Mouse (Mus musculus) urinary bladder, adult 2 months (tissue): ENCODE measurements around the gene Nudt21. TPM values are rescaled to one million over a fixed set of nuclear protein-coding genes. Genes with fewer than 3 reads are reported as not detected.

Experiments
- DNase-seq: peaks from one replicate; pipeline ENCODE4 v3.0.0; 2022; ENCODE audit warnings: low spot score
- polyA plus RNA-seq: library from polyadenylated mRNA; depleted of rRNA; stranded (reverse); fragments of >200 nt; gene quantifications from 2 replicates; pipeline ENCODE4 v1.2.3, GENCODE M21; 2012; rRNA removed

Gene Nudt21
- 28.9 and 30.5 TPM in 2 replicates for polyA plus RNA-seq

DNA sequence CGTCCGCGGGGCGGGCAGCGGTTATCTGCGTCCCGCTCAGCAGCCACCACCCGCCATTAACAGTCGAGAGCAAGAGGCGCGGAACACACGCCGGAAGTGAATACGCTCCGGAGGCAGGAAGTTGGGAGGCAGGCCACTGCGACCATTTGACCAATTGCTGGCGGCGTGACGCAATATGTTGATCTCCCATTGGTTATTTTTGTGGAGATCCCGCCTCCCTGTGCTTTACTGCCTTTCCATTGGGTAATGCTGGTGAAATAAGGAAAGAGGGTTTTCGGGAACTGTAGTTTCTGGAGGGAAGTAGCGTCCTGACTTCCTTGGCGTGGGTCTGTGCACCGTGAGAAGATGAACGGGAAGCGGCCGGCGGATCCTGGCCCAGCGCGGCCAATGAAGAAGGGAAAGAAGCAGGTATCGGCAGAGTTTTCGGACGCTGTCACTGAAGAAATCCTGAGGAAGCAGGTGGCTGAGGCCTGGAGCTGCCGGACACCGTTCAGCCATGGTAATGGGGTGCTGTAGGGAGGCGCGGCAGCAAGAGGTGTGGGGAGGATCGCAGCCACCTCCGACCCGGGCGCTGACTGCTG, at the start of gene Nudt21, which contains the start of gene Ogfod1:
Gene Nudt21 (minus strand): TSS at position 88 of the 581 bp plus-strand sequence.
Gene Ogfod1 (plus strand): TSS at position 255 of the 581 bp plus-strand sequence.
- peak; percentile 67 for DNase-seq

DNA sequence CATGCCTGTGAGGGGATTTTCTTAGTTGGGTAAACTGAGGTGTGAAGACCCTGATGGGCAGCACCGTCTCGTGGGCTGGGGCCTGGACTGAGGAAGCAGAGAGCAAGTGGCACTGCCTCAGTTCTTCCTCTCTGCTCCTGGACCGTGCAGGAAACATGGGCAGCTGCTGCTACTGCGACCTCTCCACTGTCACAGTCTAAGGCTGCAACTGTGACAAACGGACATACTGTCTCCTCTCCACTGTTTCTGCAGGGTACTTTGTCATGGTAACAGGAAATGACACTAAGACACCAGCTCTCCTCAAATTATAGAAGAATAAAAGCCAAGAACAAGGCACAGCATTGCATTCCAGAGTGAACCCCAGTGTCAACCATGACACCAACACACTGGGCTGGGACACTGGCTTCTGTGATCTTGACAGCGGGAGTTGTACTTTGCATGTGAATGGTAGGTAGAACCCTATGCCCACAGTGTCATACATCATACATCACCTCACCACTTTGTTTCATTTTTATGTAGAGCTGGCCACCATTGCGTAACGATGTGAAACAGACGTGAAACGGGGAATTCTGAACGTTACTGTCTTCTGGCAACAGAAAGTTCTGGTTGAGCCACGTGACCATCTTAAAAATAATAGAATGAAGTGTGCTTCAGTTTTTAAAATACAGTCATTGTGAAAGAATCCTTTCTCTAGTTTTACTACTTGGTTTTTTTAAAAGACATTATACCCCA, 39.8 kb upstream of the Nudt21 start:
- no peak for DNase-seq

DNA sequence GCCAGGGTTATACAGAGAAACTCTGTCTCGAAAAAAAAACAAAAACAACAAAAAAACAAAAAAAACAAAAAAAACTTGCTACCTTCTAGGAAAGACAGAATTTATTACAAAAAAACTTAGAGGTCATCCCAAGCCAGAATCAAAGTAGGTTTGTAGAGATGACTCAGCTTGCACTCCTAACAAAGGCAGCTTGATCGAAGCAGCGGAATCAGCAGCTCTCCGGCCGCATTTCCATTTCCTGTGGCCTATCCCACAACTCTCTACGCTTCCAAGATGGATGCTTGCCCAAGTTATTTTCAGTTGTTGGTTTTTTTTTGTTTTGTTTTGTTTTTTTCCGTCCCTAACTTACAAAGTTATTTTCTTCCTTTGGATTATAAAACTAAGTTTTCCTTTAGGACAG, 32.0 kb upstream of the Nudt21 start:
- DNase-seq, result no peak

DNA sequence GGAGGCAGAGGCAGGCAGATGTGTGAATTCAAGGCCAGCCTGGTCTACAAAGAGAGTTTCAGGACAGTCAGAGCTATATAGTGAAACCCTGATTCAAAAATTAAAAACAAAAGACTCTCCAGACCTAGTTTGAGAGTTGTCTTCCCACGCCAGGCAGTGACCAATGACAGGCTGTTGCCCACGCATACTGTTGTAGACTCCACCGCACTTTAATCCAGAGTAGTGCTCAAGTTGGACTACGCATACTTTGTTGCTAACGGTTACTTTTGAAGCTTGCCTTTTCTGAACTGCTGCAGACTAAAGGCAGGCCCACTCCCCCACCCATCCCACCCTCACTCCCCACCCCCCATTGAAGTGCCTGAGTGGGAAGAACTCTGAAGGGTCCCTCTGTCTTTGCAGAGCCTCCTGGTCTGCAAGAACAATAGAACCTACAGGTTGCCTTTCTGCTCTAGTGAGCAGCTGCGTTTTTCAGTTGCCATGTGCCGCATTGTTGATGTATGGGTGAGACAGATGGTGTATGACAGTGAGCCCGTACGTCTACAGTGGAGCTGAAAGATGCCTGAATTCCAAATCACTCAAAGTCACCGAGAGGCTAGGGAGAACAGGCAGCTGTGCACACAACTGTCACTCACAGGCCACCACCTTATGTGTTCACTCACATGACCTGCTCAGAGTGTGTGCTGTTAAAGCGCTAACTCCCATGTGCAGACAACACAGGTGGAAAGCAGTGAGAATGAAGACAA, 29.5 kb upstream of the Nudt21 start:
- no peak for DNase-seq

DNA sequence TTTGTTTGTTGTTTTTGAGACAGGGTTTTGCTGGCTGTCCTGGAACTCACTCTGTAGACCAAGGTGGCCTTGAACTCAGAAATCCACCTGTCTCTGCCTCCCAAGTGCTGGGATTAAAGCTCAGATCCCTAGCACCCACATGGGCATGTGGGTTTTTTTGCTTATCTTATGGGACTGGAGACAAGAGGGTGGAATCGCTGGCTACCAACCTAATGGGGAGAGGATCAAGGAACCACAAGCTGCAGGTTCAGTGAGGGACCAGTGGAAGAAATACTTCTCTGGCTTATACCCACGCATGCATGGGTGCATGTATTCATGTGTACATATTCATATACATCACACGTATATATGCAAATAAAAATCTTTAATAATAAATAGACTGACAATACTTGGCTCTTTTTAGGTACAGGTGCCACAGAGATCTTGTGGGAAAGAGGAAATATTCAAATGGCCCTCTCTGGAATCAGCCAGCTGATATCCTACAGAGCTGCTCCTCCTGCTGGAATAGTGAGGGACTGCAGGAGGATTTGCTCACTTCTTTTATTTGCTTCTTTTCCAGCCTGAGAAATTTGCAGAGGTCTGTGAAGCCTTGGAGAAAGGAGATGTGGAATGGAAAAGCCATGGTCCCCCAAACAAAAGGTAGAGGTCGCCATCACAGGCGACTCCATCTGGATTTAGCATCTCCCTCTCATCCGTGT, 20.5 kb upstream of the Nudt21 start:
- DNase-seq, result no peak

DNA sequence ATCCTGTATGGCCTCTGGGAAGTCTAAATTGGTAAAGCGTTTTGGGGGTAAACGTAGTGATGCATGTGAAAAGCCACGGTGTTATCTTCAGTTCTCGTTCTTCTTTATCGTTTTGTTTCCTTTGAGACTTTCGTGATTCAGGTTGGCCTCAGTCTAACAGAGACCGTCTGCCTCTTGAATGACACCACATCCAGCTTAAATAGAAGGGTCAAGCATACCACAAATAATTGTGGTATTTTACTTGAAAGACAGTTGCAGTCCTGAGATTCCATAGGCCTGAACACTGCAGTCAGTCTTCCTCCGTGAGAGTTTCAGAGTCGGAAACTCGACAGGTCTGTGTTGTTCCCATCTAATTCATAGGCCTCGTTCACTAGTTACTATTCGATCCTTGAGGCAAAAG, 15.9 kb upstream of the Nudt21 start:
- no peak for DNase-seq

DNA sequence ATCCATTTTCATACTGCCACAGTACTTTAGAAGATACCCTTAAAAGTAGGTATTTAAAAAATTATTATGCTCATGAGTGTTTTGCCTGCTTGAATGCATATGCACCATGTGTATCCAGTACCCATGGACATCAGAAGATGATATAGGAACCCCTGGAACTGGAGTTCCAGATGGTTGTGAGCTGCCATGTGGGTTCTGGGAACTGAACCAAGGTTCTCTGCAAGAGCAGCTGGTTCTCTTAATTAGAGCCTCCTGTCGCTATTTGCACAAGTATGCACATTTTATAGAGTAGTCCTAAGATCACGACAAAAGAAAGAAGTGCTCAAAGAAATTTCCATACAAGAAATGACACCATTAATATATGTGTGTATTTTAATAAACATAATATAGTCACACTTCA, 11.0 kb upstream of the Nudt21 start:
- no peak for DNase-seq

DNA sequence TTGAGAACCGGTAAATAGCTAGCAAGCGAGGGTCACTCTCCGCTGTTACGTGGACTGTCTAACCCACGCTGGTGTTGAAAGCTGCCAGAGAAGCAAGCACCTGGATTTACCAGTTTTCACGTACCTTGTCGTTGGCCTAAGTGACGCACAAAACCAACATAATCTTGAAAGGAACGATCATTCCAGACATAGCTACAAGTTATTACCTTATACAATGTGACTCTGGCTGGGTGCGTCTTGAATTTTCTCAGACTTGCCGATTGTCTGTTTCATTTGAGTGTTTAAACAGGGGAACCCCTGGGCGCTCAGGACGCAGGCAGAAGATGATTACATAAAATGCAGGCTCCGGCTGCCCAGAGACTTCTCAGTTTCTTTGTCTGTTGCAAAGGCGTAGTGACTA, 975 bp upstream of the Nudt21 start:
- no peak for DNase-seq

DNA sequence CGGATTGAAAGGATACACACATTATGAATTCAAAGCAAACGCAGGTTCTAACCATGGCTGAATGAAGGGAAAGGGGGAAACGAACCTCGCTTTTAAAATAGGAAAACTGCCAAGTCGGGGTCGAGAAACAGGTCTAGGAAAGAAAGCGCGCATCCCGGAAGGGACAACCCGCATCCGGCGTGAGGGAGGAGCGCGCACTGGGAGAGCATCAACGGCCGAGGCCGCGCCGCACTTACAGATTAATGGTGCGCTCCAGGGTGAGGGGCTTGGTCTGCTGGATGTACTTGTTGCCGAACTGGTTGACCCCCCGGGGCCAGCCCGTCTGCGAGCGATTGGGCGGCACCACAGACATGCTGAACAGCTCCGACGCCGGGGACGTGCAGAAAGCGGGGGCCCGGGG, 290 bp downstream of the Nudt21 start:
- peak; percentile 49 for DNase-seq

DNA sequence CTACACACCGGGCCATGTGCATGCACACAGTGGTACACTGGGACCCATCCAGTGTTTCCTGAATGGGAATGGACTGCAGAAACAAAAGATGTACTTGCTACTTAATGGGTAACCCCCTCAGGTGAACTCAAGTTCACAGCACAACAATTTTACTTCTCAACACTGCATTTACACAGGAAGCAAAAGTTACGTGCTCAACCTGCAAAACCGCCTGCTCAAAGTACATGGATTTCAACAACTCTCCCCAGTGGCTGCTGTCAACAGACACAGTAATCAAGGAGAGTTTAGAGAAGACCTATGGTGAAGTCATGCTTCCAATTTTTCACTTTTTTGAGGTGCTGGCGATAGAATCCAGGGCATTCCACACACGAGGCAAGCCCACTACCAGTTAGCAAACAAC, 1.6 kb downstream of the Nudt21 start:
- no peak for DNase-seq

DNA sequence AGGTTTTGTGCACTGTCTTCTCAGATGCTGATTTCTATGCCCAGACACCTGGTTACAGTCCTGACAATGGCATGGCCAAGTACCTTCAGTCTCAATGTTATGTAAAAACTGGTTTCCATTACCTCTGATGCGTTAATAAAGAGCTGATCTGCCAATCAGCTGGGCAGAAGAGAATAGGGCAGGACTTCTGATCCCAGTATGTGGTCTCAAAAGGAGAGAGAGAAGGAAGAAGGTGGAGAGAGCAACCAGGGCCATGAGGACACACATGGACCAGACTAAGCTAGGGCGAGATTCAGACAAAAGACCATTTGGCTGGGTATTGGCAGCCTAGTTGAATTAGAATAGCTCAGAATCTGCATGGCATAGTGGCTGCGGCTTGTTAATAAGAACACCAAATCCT, 3.2 kb downstream of the Nudt21 start:
- DNase-seq, result no peak

DNA sequence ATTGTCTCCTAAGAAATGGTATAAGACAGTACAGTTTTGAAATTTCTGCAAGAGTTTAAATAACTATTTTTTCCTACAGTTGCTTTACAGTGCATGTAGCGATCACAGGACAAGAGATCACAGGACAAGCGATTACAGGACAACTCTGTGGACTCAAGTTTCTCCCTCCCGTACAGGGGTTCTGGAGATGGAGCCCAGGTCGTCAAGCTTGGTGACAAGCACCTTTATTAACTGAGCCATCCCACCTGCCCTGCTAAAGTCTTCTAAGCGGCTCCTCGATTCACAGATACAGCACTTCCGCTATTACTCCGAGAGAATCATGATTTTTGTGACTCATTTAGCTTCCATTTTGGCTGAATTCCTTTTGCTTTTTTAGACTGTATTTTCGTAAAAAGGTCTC, 7.1 kb downstream of the Nudt21 start:
- DNase-seq, result no peak

DNA sequence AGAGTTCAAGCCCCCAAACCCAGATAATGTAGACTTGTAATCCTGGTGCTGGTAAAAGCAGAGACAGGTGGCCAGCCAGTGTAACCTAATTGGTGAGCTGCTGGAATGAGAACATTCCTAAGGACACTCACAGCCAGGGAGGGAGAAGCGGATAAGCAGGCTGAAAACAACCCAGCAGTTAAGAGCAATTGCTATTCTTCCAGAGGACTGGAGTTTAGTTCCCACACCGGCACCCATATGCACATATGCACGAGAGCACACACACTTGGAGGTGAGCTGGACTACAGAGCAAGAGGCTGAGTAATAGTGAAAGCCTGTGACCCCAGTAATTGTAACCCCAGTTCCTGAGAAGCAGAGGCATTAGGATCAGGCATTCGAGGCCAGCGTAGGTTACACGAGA, 12.9 kb downstream of the Nudt21 start:
- no peak for DNase-seq

DNA sequence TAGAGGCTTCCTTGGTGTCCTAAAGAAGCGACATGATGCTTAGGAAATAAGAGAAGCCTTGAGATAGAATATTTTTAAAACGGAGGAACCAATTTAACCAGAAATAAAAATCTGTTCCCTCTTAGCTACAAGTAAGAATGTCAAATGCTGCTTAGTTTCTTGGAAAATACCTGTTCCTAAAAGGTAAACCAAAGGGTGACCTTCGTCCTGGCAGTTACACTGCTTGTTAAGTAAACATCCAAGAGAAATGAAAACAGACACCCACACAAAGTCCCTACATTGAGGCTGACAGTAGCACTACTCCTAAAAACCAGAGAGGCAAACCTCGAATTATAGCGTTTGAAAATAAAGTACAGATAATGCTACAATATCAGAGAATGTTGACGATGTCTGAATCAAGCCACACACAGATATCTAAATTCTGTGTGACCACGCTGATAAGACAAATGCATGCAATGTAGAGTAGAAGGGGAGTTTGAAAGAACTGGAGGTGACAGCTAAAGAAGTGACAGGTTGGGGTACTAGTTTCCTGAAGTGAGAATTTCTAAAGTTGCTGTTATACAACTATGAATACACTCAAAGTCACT, 23.7 kb downstream of the Nudt21 start:
- no peak for DNase-seq

DNA sequence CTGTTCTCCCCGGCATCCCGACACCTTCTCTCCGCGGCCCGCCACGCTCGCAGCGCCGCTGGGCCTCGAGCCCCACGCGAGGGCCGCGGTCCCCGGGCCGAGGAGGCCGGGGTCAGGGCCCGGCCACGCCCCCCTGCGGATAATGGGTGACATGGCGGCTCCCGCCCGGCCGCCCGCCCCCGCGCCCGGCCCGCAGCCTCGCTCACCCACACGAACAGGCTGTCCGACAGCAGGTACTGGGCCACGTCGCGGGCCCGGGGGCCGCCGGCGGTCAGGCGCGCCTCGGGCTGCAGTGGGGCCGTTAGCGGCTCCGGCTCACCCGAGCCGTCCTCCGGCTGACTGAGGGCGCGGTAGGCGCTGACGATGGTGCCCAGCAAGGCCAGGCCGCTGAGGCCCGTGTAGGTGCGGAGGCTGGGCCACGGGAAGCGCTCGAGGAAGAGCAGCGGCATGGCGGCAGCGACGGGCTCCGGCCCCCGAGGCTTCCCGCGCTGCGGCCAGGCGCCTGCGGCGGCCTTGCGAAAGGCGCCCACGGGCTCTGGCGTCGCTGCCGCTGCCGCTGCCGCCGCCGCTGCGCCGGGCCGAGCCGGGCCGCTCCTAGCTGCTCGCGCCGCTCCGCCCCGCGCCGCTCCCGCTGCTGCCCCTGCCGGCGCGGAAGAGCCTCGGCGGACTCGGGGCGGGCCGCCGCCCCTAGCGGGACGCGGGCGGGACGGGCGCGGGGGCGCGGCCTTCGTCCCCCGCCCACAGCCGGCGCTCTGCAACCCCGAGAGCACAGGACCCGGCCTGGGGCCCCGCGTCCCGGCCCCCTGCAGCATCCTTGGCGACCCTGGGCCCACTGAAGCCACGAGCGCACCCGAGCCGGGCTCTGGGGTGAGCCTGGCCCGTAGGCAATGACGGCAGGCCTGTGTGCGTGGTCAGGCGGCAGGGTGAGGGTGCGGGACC, 24.5 kb downstream of the Nudt21 start, which contains the start of gene Amfr:
Gene Amfr (minus strand): TSS at position 830 of the 939 bp plus-strand sequence.
- DNase-seq, result peak; percentile 72

DNA sequence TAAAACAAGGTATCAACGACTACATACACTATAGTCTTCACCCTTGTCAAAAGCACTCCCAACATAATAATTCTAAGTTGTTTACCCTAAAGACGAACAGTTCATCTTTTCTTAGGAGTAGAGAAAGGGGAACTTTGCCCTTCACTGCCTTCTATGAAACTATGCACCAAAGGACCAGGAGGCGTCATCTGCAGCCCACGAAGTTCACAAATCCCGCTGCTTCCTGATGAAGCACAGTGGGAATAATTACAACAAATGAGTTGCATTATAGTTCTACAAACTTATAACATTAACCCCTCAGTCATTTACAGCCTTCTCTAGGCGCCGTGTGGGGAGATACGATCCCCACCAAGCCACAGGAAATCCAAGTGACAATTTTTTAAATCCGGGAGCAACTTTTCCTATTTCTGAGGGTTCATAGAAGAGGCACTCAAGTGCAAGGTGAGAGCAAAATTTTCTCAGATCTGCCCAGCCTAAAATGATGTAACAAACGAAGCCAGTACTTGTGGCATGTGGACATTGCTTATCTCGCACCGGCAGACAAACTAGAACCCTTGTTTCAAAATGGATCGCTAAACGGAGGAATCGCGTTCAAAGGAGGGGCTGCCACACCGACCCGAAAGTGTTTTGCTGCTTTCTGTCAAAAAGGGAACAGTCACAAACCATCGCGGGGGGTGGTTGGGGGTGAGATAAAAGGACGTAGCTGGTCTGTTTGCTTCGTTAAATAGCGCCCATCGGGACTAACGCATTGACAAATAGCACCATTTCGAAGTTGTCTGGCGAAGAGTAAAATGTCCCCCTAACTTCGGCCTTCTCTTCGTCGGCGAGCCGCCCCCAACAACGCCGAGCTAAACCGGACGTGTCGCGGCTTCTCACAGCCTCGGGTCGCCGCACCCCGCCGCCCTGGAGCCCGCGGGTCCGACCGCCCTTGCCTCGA, 25.5 kb downstream of the Nudt21 start:
- DNase-seq, result no peak

DNA sequence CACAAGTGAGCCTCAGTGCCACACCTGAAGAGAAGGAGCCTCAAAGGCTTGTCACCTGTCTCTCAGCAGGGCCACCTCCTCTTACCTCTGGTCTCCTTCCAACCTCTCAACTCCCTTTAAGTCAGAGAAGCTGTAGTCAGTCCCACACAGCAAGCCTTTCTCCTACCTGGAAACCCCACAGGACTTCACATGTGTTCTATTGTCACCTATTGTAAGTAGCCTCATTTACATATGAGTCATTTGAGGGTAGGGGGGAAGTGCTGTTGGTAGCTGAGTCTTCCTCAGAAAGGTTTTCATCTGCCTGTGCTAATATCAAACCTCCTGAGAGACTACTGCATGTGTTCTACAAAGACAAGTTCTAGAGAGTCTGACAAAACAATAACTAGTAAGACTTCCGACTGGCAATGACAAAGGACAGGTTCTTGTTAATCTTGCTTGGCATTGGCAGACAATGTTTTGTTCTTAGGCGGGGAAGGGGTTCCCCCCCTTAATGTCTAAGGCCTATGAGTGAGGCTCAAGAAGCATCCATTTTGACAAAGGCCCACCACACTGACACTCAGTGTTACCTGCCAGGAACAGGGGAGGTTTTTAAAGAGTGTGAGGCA, 26.6 kb downstream of the Nudt21 start:
- no peak for DNase-seq

DNA sequence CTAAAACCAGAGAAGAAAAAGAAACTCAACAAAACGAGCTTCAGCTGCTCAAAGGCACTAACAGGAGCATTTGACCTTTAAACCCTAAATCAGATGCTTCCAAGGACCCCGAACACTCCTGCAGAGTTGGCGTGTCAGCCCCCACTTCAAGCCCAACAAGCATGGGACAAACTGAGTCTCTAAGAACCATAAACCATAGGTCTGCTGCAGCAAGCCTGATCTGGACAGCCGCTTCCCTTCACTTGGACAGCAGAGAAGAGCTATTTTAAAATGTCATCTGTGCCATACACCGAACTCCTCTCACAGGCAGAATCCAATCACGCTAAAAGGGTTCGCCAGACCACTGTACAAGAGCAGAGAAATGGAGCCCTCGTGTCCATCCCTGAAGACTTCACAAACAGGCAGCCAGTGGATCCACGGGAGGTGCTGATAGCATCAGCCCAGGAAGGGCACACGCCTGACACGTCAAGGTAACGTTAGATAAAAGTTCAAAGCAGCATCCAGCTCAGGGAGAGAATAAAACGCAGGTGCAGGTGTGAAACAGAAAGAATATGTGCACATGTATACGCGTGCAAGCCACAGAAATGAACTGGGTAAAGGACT, 27.5 kb downstream of the Nudt21 start:
- DNase-seq, result no peak

DNA sequence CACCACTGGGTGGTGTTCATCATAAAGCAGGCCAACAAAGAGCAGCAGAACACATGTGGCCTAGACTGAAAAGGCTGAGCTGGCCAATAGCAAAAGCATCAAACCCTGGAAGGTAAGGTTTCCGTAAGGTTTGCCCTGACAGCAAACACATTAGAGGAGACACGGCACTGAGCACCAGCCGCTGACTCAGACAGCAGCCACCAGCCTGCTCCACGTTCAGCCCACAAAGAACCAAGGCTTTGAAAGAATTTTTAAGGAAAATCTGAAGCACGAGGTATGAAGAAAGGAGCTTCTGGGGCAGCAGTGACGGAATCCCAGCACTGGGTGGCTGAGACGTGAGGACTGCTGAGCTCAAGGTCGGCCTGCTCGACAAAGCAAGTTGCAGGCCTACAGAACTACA, 32.7 kb downstream of the Nudt21 start:
- DNase-seq, result no peak
